Mouse (Mus musculus) embryonic fibroblast, embryonic 13.5 days (primary cell): ENCODE measurements around the gene Cstad.

Experiments
- CTCF ChIP-seq: IDR thresholded peaks from 2 replicates; pipeline ENCODE4 v1.5.1; 2011; ENCODE audit warnings: mild to moderate bottlenecking, control low read depth, low read length, moderate library complexity, borderline replicate concordance; ENCODE audit not compliant: insufficient read depth
- POLR2A ChIP-seq: IDR thresholded peaks from 2 replicates; pipeline ENCODE4 v1.6.1; 2011; ENCODE audit warnings: low read depth, mild to moderate bottlenecking, control low read depth, low read length, moderate library complexity

DNA sequence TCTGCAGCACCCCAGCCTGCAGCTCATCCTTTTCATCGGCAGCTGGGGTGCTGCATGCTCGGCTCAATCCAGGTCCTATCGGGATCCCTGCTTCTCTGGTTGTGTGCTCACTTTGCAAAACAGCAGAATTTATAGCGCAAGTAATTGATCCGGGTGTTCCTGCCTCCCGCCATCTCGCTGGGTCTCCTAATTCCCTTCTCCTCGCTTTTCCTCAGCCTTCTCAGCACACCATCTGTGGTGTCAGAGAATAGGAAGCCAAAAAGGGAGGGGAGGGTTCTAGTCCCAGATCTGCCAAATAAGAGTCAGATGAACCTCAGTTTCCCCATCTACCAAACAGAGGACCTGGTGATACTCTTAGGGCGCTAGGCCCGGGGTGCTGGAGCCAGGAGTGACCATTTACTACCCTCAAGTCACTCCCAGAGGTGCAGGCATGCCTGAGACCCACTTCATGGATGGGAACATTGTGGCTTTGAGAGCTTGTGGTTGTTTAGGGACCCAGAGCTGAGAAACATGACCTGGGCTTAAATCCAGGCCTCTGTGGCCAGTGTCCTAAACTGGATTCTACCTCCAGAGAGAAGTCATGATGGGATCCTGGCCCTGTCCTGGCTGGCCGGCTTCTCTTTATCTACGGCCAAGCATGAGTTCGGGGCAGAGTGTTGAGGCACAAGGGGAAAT lies 1.1 kb upstream of the Cstad start:
- no peak; the same call in 1 of the 2 replicates for TF ChIP-seq POLR2A
- TF ChIP-seq CTCF, result no peak
